Mouse (Mus musculus) midbrain, postnatal 0 days (tissue): ENCODE measurements around the gene Gm44511. TPM values are rescaled to one million over a fixed set of nuclear protein-coding genes. Genes with fewer than 3 reads are reported as not detected.
"Not testable (repeated sequence)": the region's sequence is repeated elsewhere in the genome, so short reads cannot be mapped to it uniquely, and the experiment has no call there.

Source experiments
- ATAC-seq: fragments of 200-750 bp; cut with Nextera tagmentation; 2 replicates; pipeline ENCODE4 v1.8.0; 2017; ENCODE audit warnings: moderate number of reproducible peaks, mild to moderate bottlenecking, moderate TSS enrichment, moderate library complexity; ENCODE audit not compliant: low FRiP score
- DNase-seq: peaks from one replicate; pipeline ENCODE4 v3.0.0-alpha.2; 2015; ENCODE audit warnings: low spot score
- H3K27ac ChIP-seq: fragments of 300-500 bp; sonication (generic); 2 replicates; pipeline ENCODE4 v1.5.1; 2014; ENCODE audit warnings: low read depth, mild to moderate bottlenecking, low read length, mixed read lengths
- H3K27me3 ChIP-seq: fragments of 300-500 bp; sonication (generic); 2 replicates; pipeline ENCODE4 v1.6.1; 2014; ENCODE audit warnings: low read length, control low read depth, mixed read lengths; ENCODE audit not compliant: insufficient read depth
- H3K36me3 ChIP-seq: fragments of 300-500 bp; sonication (generic); 2 replicates; pipeline ENCODE4 v1.6.1; 2014; ENCODE audit warnings: low read length, control low read depth, mixed read lengths; ENCODE audit not compliant: insufficient read depth
- H3K4me1 ChIP-seq: fragments of 300-500 bp; sonication (generic); 2 replicates; pipeline ENCODE4 v1.6.1; 2014; ENCODE audit warnings: mild to moderate bottlenecking, control low read depth, antibody characterized with exemption, low read length, mixed read lengths; ENCODE audit not compliant: insufficient read depth
- H3K4me2 ChIP-seq: fragments of 300-500 bp; sonication (generic); 2 replicates; pipeline ENCODE4 v1.6.1; 2014; ENCODE audit warnings: low read depth, mild to moderate bottlenecking, low read length, mixed read lengths; ENCODE audit not compliant: poor library complexity, severe bottlenecking
- H3K4me3 ChIP-seq: fragments of 300-500 bp; sonication (generic); 2 replicates; pipeline ENCODE4 v1.5.1; 2014; ENCODE audit warnings: low read depth, mild to moderate bottlenecking, low read length, moderate library complexity
- H3K9ac ChIP-seq: fragments of 300-500 bp; sonication (generic); replicated peaks from 2 replicates; pipeline ENCODE4 v1.6.1; 2014; ENCODE audit warnings: mild to moderate bottlenecking, low read length, moderate library complexity, mixed read lengths; ENCODE audit not compliant: poor library complexity, severe bottlenecking
- H3K9me3 ChIP-seq: fragments of 300-500 bp; sonication (generic); 2 replicates; pipeline ENCODE4 v1.6.1; 2016; ENCODE audit warnings: low read length, control low read depth
- CTCF ChIP-seq: IDR thresholded peaks from 2 replicates; pipeline ENCODE4 v1.5.1; 2016; ENCODE audit warnings: antibody characterized with exemption, mild to moderate bottlenecking
- WGBS: fragments of 180-500 bp; shearing (Covaris S2); extraction: QIAGEN DNeasy Blood & Tissue Kit; methylation state at CpG from one replicate; pipeline ENCODE4 v1.1.7; 2014; 5-methylcytosine and 5-hydroxymethylcytosine counted together
- polyA plus RNA-seq: library from polyadenylated mRNA; unstranded; fragments of >200 nt; fragmentation: Nextera tagmentation; extraction: Ambion mirVana; gene quantifications from 2 replicates; pipeline ENCODE4 v1.2.1, GENCODE M21; 2015
- total RNA-seq: library from RNA; depleted of rRNA; stranded (reverse); fragments of >200 nt; gene quantifications from 2 replicates; pipeline ENCODE4 v1.2.3, GENCODE M21; 2014

Gene Gm44511
- total and polyA plus RNA-seq, 2 experiments from 2014 or later, result not detected

- not testable (repeated sequence) for H3K9me3 ChIP-seq, H3K27me3 ChIP-seq, H3K36me3 ChIP-seq, H3K4me1 ChIP-seq
- Histone ChIP-seq H3K9ac (peak overlapping the region; percentile 73), H3K4me3 (peak overlapping the region; percentile 52), H3K27ac (peak overlapping the region; percentile 89), H3K4me2 (peak overlapping the region; percentile 63)
- ATAC-seq, result peak; percentile 82
- TF ChIP-seq CTCF, result peak; percentile 86
- WGBS, result under 1% methylated on average over 49 of the region's 49 CpGs
- DNase-seq, result peak; percentile 93
These were observed 26.8 kb downstream of the Gm44511 start for GRCm38 (mm10) chr6:128799144-128799895.

- ATAC-seq, result peak; percentile 42
- H3K4me3 ChIP-seq, result peak overlapping the region; percentile 52
These were observed 27.4 kb downstream of the Gm44511 start for GRCm38 (mm10) chr6:128798772-128799143.

GRCm38 (mm10) chr6:128797936-128798771, 28.0 kb downstream of the Gm44511 start:
- Histone ChIP-seq H3K27me3 (no peaks in the 10 kb centered on the region), H3K4me1 (0 out of 2 replicates have a peak, but pooled peaks cover 2% of the 10 kb centered on the region), H3K9me3 (no peaks in the 10 kb centered on the region), H3K4me2 (peak overlapping the region; percentile 63), H3K36me3 (no peaks in the 10 kb centered on the region), H3K27ac (peak overlapping the region; percentile 65), H3K9ac (peak overlapping the region; percentile 55), H3K4me3 (peak overlapping the region; percentile 52)
- no peak for ATAC-seq
- no peak for TF ChIP-seq CTCF
- WGBS, result 10% methylated on average over 15 of the region's 15 CpGs
- DNase-seq, result peak; percentile 20

More at GRCm38 (mm10) chr6:128798772-128799143, 27.4 kb downstream of the Gm44511 start:
- peak overlapping the region; percentile 63 for H3K4me2 ChIP-seq
- not testable (repeated sequence) for H3K36me3 ChIP-seq, H3K4me1 ChIP-seq, H3K9me3 ChIP-seq, H3K27me3 ChIP-seq
- peak overlapping the region; percentile 89 for H3K27ac ChIP-seq
- WGBS, result under 1% methylated on average over 20 of the region's 20 CpGs
- H3K9ac ChIP-seq, result peak overlapping the region; percentile 73
- DNase-seq, result peak; percentile 77

GRCm38 (mm10) chr6:128797185-128797905, 28.8 kb downstream of the Gm44511 start:
- Histone ChIP-seq H3K27me3 (no peaks in the 10 kb centered on the region), H3K9ac (peak overlapping the region; percentile 55; the same call in 1 of the 2 replicates), H3K36me3 (no peaks in the 10 kb centered on the region), H3K9me3 (no peaks in the 10 kb centered on the region), H3K4me1 (0 out of 2 replicates have a peak, but pooled peaks cover 2% of the 10 kb centered on the region), H3K27ac (peak overlapping the region; percentile 65), H3K4me3 (peak overlapping the region; percentile 52; the same call in 1 of the 2 replicates), H3K4me2 (peak overlapping the region; percentile 63)
- DNase-seq (no peak), ATAC-seq (no peak)
- 77% methylated on average over 12 of the region's 12 CpGs for WGBS
- no peak for TF ChIP-seq CTCF

GRCm38 (mm10) chr6:128796321-128796955, 29.7 kb downstream of the Gm44511 start:
- no peak for TF ChIP-seq CTCF
- no peak for DNase-seq
- Histone ChIP-seq H3K4me3 (no peak overlapping the region), H3K36me3 (no peaks in the 10 kb centered on the region), H3K9ac (no peak overlapping the region), H3K4me2 (no peak overlapping the region), H3K27ac (no peak overlapping the region), H3K9me3 (no peaks in the 10 kb centered on the region), H3K27me3 (no peaks in the 10 kb centered on the region), H3K4me1 (0 out of 2 replicates have a peak, but pooled peaks cover 2% of the 10 kb centered on the region)
- 80% methylated on average over 8 of the region's 8 CpGs for WGBS
- no peak for ATAC-seq
